Mouse (Mus musculus): Measurements from ENCODE around the gene 1700011M02Rik.

DNA sequence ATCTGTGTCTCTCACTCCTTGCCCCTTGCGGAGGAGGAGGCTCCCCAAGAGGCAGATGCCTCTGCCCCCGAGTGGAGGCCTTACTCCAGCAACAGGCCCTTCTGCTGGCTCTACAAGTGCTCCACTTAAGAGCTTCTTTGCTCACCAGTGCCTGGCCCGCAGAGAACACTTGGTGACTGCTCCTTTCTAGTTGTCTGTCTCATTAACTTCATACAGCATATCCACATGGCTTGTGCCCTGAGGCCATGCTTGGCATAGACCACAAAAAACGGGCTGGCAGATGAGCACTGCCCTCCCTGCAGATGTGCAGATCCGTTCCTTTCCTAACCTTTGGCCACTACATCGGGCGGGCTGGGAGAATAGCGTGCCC, 25.7 kb downstream of the 1700011M02Rik start:
- no peak for TF ChIP-seq CTCF (IDR thresholded peaks at IDR 0.05; ENCODE audit: insufficient read depth, low read length)
- no peak for TF ChIP-seq POLR2A (IDR thresholded peaks at IDR 0.05; ENCODE audit: borderline replicate concordance, extremely low read depth, low read depth, low read length)

All from lung, adult 2 months (tissue).